Mouse (Mus musculus) midbrain, postnatal 0 days (tissue): ENCODE measurements around the gene Cnst. TPM values are rescaled to one million over a fixed set of nuclear protein-coding genes. Genes with fewer than 3 reads are reported as not detected.
A peak's percentile ranks its signal among the peaks of the same experiment; 100 is the strongest.
"Not testable (repeated sequence)": the region's sequence is repeated elsewhere in the genome, so short reads cannot be mapped to it uniquely, and the experiment has no call there.

Source experiments
- ATAC-seq: fragments of 200-750 bp; cut with Nextera tagmentation; 2 replicates; pipeline ENCODE4 v1.8.0; 2017; ENCODE audit warnings: moderate number of reproducible peaks, mild to moderate bottlenecking, moderate TSS enrichment, moderate library complexity; ENCODE audit not compliant: low FRiP score
- DNase-seq: peaks from one replicate; pipeline ENCODE4 v3.0.0-alpha.2; 2015; ENCODE audit warnings: low spot score
- H3K27ac ChIP-seq: fragments of 300-500 bp; sonication (generic); 2 replicates; pipeline ENCODE4 v1.5.1; 2014; ENCODE audit warnings: low read depth, mild to moderate bottlenecking, low read length, mixed read lengths
- H3K27me3 ChIP-seq: fragments of 300-500 bp; sonication (generic); 2 replicates; pipeline ENCODE4 v1.6.1; 2014; ENCODE audit warnings: low read length, control low read depth, mixed read lengths; ENCODE audit not compliant: insufficient read depth
- H3K36me3 ChIP-seq: fragments of 300-500 bp; sonication (generic); 2 replicates; pipeline ENCODE4 v1.6.1; 2014; ENCODE audit warnings: low read length, control low read depth, mixed read lengths; ENCODE audit not compliant: insufficient read depth
- H3K4me1 ChIP-seq: fragments of 300-500 bp; sonication (generic); 2 replicates; pipeline ENCODE4 v1.6.1; 2014; ENCODE audit warnings: mild to moderate bottlenecking, control low read depth, antibody characterized with exemption, low read length, mixed read lengths; ENCODE audit not compliant: insufficient read depth
- H3K4me2 ChIP-seq: fragments of 300-500 bp; sonication (generic); 2 replicates; pipeline ENCODE4 v1.6.1; 2014; ENCODE audit warnings: low read depth, mild to moderate bottlenecking, low read length, mixed read lengths; ENCODE audit not compliant: poor library complexity, severe bottlenecking
- H3K4me3 ChIP-seq: fragments of 300-500 bp; sonication (generic); 2 replicates; pipeline ENCODE4 v1.5.1; 2014; ENCODE audit warnings: low read depth, mild to moderate bottlenecking, low read length, moderate library complexity
- H3K9ac ChIP-seq: fragments of 300-500 bp; sonication (generic); replicated peaks from 2 replicates; pipeline ENCODE4 v1.6.1; 2014; ENCODE audit warnings: mild to moderate bottlenecking, low read length, moderate library complexity, mixed read lengths; ENCODE audit not compliant: poor library complexity, severe bottlenecking
- H3K9me3 ChIP-seq: fragments of 300-500 bp; sonication (generic); 2 replicates; pipeline ENCODE4 v1.6.1; 2016; ENCODE audit warnings: low read length, control low read depth
- CTCF ChIP-seq: IDR thresholded peaks from 2 replicates; pipeline ENCODE4 v1.5.1; 2016; ENCODE audit warnings: antibody characterized with exemption, mild to moderate bottlenecking
- WGBS: fragments of 180-500 bp; shearing (Covaris S2); extraction: QIAGEN DNeasy Blood & Tissue Kit; methylation state at CpG from one replicate; pipeline ENCODE4 v1.1.7; 2014; 5-methylcytosine and 5-hydroxymethylcytosine counted together
- polyA plus RNA-seq: library from polyadenylated mRNA; unstranded; fragments of >200 nt; fragmentation: Nextera tagmentation; extraction: Ambion mirVana; gene quantifications from 2 replicates; pipeline ENCODE4 v1.2.1, GENCODE M21; 2015
- total RNA-seq: library from RNA; depleted of rRNA; stranded (reverse); fragments of >200 nt; gene quantifications from 2 replicates; pipeline ENCODE4 v1.2.3, GENCODE M21; 2014; rRNA removed

The Cnst gene
- total RNA-seq, result 35.8 and 36.8 TPM in 2 replicates
- 16.4 and 16.5 TPM in 2 replicates for polyA plus RNA-seq

DNA sequence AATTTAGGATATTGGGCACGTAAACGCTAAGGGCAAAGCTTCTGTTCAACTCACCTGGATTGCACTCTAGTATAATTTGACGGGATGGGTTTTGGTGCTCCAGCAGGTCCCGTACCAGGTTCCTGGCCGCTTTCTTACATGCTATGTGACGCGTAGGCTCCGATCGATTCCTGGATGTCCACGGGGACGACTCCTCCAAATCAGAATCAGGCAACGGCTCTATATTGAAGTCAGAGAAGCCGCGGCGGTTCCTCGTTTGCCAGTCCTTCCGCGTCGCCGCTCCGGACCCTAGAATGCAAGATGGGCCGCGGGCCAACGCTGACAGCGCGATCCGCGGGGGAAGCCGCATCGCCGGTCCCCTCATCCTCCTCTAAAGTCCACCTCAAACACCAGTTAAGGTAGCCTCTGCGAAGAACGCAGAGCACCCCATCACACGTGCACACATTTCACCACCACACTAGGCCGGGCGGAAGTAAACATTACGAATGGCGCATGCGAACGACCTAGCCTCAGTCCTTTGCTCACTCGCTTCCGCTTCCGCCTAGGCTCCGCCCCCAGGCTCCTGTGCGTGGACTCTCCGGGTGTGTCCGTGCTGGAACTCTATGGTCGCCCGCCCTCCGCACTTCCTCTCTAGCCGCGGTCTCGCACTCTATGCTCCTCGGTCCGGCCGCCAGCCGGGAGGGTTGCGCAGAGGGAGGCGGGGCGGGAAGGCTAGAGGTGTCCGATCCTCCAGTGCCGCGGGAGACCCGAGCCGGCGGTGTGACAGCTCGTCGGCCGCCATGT is at the start of gene Cnst, which contains the start of gene Tfb2m:
Gene Cnst, plus strand, starts transcription at position 603 of the 783 bp plus-strand sequence.
Gene Tfb2m, minus strand, starts transcription at position 500 of the 783 bp plus-strand sequence.
- not testable (repeated sequence) for H3K36me3 ChIP-seq, H3K9me3 ChIP-seq, H3K27me3 ChIP-seq, H3K4me1 ChIP-seq
- DNase-seq (peak; percentile 98), ATAC-seq (peak; percentile 100)
- H3K4me2 ChIP-seq, result peak within 1 kb of the TSS; percentile 80
- WGBS, result under 1% methylated on average over 61 of the region's 69 CpGs
- H3K27ac ChIP-seq, result peak within 1 kb of the TSS; percentile 88
- H3K9ac ChIP-seq, result peak within 1 kb of the TSS; percentile 86
- H3K4me3 ChIP-seq, result peak within 1 kb of the TSS; percentile 79

DNA sequence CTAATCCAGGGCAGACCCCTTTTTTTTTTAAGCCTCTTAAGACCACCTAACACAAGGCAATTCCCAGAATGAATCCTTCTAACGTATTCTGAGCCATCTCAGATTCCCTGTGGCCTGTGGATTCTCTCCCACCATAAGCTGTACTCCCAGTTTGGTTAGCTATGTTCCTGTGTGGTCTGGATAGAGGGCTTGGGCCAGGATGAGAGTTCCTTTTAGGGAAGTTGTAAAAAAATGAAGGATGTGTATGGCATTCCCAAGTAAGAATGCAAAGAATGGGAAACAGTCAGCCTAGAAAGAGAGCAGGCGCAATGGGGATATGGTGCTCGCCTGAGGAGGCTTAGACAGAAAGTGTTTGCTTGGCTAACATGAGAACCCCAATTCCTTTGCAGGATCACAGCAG is 46.9 kb upstream of the Cnst start:
- no peaks in the 10 kb centered on the region for H3K9me3 ChIP-seq
- no peak for TF ChIP-seq CTCF
- H3K4me3 ChIP-seq, result no peak overlapping the region
- WGBS, result 74% methylated on average over 3 of the region's 3 CpGs
- no peak for ATAC-seq
- H3K4me2 ChIP-seq, result no peak overlapping the region
- H3K4me1 ChIP-seq, result no peaks in the 10 kb centered on the region
- no peak for DNase-seq
- no peak overlapping the region for H3K27ac ChIP-seq
- H3K9ac ChIP-seq, result no peak overlapping the region
- H3K36me3 ChIP-seq, result no peaks in the 10 kb centered on the region
- no peaks in the 10 kb centered on the region for H3K27me3 ChIP-seq

GRCm38 (mm10) chr1:179502565-179502964 is 43.6 kb upstream of the Cnst start:
- DNase-seq (peak; percentile 57), ATAC-seq (no peak)
- Histone ChIP-seq H3K4me3 (no peak overlapping the region), H3K4me2 (no peak overlapping the region), H3K9me3 (no peaks in the 10 kb centered on the region), H3K27ac (no peak overlapping the region), H3K4me1 (no peaks in the 10 kb centered on the region), H3K36me3 (no peaks in the 10 kb centered on the region), H3K27me3 (no peaks in the 10 kb centered on the region), H3K9ac (no peak overlapping the region)
- peak; percentile 86 for TF ChIP-seq CTCF
- 19% methylated on average over 3 of the region's 3 CpGs for WGBS

DNA sequence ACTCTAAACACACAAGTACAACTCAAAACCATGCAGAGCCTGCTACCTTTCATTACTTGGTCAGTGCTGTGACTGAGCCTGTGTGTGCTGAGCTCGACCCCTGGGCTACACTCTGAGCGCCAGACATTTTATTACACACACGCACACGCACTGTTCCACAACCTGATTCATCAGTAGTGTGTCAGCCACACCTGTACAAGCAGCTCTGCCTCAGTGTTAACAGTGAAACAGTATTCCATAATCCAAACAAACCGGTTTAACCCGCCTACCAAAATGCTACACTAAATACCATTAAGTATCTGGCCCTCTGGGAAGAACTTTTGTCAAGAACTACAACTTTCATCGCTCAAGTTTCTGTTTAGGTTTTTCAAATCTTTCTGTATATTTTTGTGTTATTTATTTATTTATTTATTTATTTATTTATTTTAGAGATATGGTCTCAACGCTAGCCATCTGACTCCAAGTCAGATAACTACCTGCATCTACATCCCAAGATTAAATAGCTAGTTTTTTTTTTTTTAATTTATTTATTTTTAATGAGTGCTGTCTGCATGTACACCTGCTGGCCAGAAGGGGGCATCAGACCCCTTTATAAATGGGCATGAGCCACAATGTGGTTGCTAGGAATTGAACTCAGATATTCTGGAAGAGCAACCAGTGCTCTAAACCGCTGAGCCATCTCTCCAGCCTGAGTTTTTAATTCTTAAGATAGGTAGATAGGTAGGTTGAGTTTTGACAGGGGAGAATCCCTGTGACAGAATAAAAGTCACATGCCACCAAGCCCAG is 39.4 kb upstream of the Cnst start:
- Histone ChIP-seq H3K4me3 (no peak overlapping the region), H3K9ac (no peak overlapping the region), H3K4me1 (no peaks in the 10 kb centered on the region), H3K36me3 (no peaks in the 10 kb centered on the region), H3K27me3 (no peaks in the 10 kb centered on the region), H3K4me2 (no peak overlapping the region), H3K9me3 (no peaks in the 10 kb centered on the region), H3K27ac (no peak overlapping the region)
- ATAC-seq (no peak), DNase-seq (peak; percentile 42)
- TF ChIP-seq CTCF, result peak; percentile 68
- WGBS, result 70% methylated on average over 9 of the region's 9 CpGs

DNA sequence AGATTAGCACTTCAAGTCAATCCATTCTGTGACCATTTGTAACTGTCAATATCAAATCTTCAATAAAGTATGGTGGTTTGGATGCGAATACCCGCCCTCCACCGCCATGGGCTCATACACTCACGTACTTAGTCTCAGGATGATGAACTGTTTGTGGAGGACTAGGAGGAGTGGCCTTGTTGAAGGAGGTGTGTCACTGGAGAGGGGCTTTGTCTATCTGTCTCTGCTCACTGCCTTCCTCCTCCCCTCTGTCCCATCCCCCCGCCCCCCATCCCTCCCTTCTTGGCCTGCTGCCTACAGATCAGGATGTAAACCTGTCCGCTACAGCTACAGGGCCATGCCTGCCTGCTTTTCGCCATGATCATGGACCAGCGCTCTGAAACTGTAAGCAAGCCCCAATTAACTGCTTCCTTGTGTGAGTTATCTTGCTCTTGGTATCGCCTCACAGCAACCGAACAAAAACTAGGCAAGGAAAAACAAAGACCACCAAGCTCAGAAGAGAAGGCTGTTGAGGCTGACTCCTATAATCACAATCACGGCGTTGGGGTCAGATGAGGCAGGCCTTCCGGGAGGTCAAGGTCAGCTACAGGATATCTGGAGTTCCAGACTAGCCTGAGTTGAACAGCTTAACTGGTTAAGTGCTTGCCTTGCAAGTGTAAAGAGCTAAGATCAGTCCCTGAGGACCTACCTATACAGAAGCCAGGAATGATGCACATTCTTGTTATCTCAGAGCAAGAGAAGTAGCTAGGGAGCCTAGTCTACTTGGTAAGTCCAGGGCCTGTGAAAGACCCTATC is 35.4 kb upstream of the Cnst start:
- Histone ChIP-seq H3K9ac (no peak overlapping the region), H3K27me3 (no peaks in the 10 kb centered on the region), H3K4me2 (no peak overlapping the region), H3K4me3 (no peak overlapping the region), H3K4me1 (no peaks in the 10 kb centered on the region), H3K27ac (no peak overlapping the region), H3K9me3 (no peaks in the 10 kb centered on the region), H3K36me3 (no peaks in the 10 kb centered on the region)
- no peak for TF ChIP-seq CTCF
- DNase-seq (no peak), ATAC-seq (no peak)
- WGBS, result 89% methylated on average over 13 of the region's 13 CpGs
